13 mouse cellular contexts compared by ENCODE assay signal in genomic region chr7:133074462-133075133, GRCm38 (mm10). TPM values are rescaled to one million over a fixed set of nuclear protein-coding genes. Genes with fewer than 3 reads are reported as not detected.
DNase-seq lines count a peak whose midpoint lies in the region; ATAC-seq lines count a peak whose summit lies in the region.
"Had no signal": no experiment of that assay in that cellular context is flagged by ENCODE, and none has a peak within 500 bp of the region (broad histone marks: within the 10 kb centered on the region; RNA-seq: fewer than 3 reads in every experiment).

No protein-coding gene starts in this region.

- peaks cover 65% of the 10 kb centered on the region for H3K4me1 ChIP-seq in forebrain, embryonic 12.5 days
- peaks cover 53% of the 10 kb centered on the region for H3K4me1 ChIP-seq in neural tube, embryonic 15.5 days
- 0 out of 2 replicates have a peak, but pooled peaks cover 3% of the 10 kb centered on the region for H3K4me1 ChIP-seq in limb, embryonic 10.5 days

- H3K9me3 ChIP-seq in forebrain, embryonic 12.5 days, result no peaks in the 10 kb centered on the region
- no peaks in the 10 kb centered on the region for H3K9me3 ChIP-seq in neural tube, embryonic 15.5 days (replicated peaks)
- no peaks in the 10 kb centered on the region for H3K9me3 ChIP-seq in limb, embryonic 10.5 days (replicated peaks)
- H3K9me3 ChIP-seq: embryonic facial prominence, embryonic 12.5 days; G1E had no signal

- peaks cover 13% of the 10 kb centered on the region; the same call in 1 of the 2 replicates for H3K36me3 ChIP-seq in forebrain, embryonic 12.5 days (replicated peaks)
- no peaks in the 10 kb centered on the region for H3K36me3 ChIP-seq in neural tube, embryonic 15.5 days
- H3K36me3 ChIP-seq in limb, embryonic 10.5 days, result peaks cover 93% of the 10 kb centered on the region

- DNase-seq in layer of hippocampus, adult 11-12 months (ENCODE audit: low spot score), result peak; percentile 31
- no peak for DNase-seq in layer of hippocampus, postnatal 25 days (ENCODE audit: extremely low spot score in 1 of 2, low spot score in 1 of 2)
- DNase-seq in kidney, postnatal 25 days, result peak; percentile 40 to 74
- DNase-seq in limb, embryonic 10.5 days (ENCODE audit: low spot score), result no peak
- no peak for DNase-seq in lung, postnatal 25 days (ENCODE audit: low spot score)
- DNase-seq: adrenal gland, postnatal 14 days; lung, adult 18-20 months; thymus, postnatal 25 days had no signal

- H3K27ac ChIP-seq in forebrain, embryonic 12.5 days, result peak overlapping the region; percentile 75
- H3K27ac ChIP-seq in neural tube, embryonic 15.5 days (replicated peaks), result 0 out of 2 replicates have a peak overlapping the region, but pooled peaks have one; percentile 28
- H3K27ac ChIP-seq in limb, embryonic 10.5 days, result no peak overlapping the region
- H3K27ac ChIP-seq: embryonic facial prominence, embryonic 12.5 days had no signal

- ATAC-seq in forebrain, embryonic 12.5 days (ENCODE audit: low FRiP score), result peak; percentile 45; the same call in 1 of the 2 replicates
- ATAC-seq in neural tube, embryonic 15.5 days (ENCODE audit: low FRiP score), result no peak

- H3K27me3 ChIP-seq in forebrain, embryonic 12.5 days, result no peaks in the 10 kb centered on the region
- no peaks in the 10 kb centered on the region for H3K27me3 ChIP-seq in neural tube, embryonic 15.5 days (replicated peaks)
- no peaks in the 10 kb centered on the region for H3K27me3 ChIP-seq in limb, embryonic 10.5 days (ENCODE audit: low read depth, poor library complexity, severe bottlenecking)
- H3K27me3 ChIP-seq: embryonic facial prominence, embryonic 12.5 days had no signal

- H3K9ac ChIP-seq in forebrain, embryonic 12.5 days, result no peak overlapping the region
- no peak overlapping the region for H3K9ac ChIP-seq in neural tube, embryonic 15.5 days (replicated peaks)
- H3K9ac ChIP-seq: embryonic facial prominence, embryonic 12.5 days had no signal

- H3K4me3 ChIP-seq in forebrain, embryonic 12.5 days (replicated peaks), result no peak overlapping the region
- no peak overlapping the region for H3K4me3 ChIP-seq in neural tube, embryonic 15.5 days (replicated peaks)
- H3K4me3 ChIP-seq in limb, embryonic 10.5 days, result no peak overlapping the region
- H3K4me3 ChIP-seq: embryonic facial prominence, embryonic 12.5 days; myocyte had no signal

- H3K4me2 ChIP-seq in forebrain, embryonic 12.5 days, result no peak overlapping the region
- no peak overlapping the region for H3K4me2 ChIP-seq in neural tube, embryonic 15.5 days
- H3K4me2 ChIP-seq: embryonic facial prominence, embryonic 12.5 days had no signal

- WGBS in forebrain, embryonic 12.5 days, result 56% methylated on average over 10 of the region's 10 CpGs
- 26% methylated on average over 10 of the region's 10 CpGs for WGBS in neural tube, embryonic 15.5 days
- 83% methylated on average over 10 of the region's 10 CpGs for WGBS in limb, embryonic 10.5 days

RNA-seq across cellular contexts. Expression of gene Fgfr2, which starts 48.6 kb away (rescaled TPM):
- 10 to 100 TPM; 43.7 to 44.3 TPM for total RNA-seq in layer of hippocampus, postnatal 25 days (2021)
- 78.4 and 89.6 TPM in 2 replicates for polyA plus RNA-seq in forebrain, embryonic 12.5 days (2016; fragmentation: Nextera tagmentation; extraction: Ambion mirVana)
- 21.2 and 30.5 TPM in 2 replicates for polyA plus RNA-seq in neural tube, embryonic 15.5 days (2015; fragmentation: Nextera tagmentation; extraction: Ambion mirVana)
- 47.7 and 64.4 TPM in 2 replicates for polyA plus RNA-seq in limb, embryonic 10.5 days (2016; fragmentation: Nextera tagmentation; extraction: Ambion mirVana)
- polyA plus RNA-seq: G1E had no signal

RNA-seq across cellular contexts. Expression of gene Ctbp2, which starts 49.6 kb away (rescaled TPM):
- total RNA-seq in layer of hippocampus, postnatal 25 days (2021), result 10 to 100 TPM; 44.8 to 47.5 TPM
- polyA plus RNA-seq in forebrain, embryonic 12.5 days (2016; fragmentation: Nextera tagmentation; extraction: Ambion mirVana), result 133 and 141 TPM in 2 replicates
- 50.5 and 52.0 TPM in 2 replicates for polyA plus RNA-seq in neural tube, embryonic 15.5 days (2015; fragmentation: Nextera tagmentation; extraction: Ambion mirVana)
- polyA plus RNA-seq in limb, embryonic 10.5 days (2016; fragmentation: Nextera tagmentation; extraction: Ambion mirVana), result 145 TPM in 2 replicates

Comparison
In these comparisons a context has a peak if more than half of its experiments do, and no peak if none do; other contexts are left out.
1. DNase-seq: peak in layer of hippocampus, adult 11-12 months (single experiment) and kidney, postnatal 25 days (2 of 2); none in layer of hippocampus, postnatal 25 days (0 of 2), limb, embryonic 10.5 days (single experiment) and lung, postnatal 25 days (single experiment).